Mouse (Mus musculus) megakaryocyte, embryonic 14.5 days (primary cell): ENCODE measurements around the gene Kpnb1.

Source experiments
- FLI1 ChIP-seq: IDR thresholded peaks from 2 replicates; pipeline ENCODE4 v1.6.1; 2012; ENCODE audit warnings: low read length, inconsistent platforms, mixed read lengths
- GATA1 ChIP-seq: IDR thresholded peaks from 3 replicates; pipeline ENCODE4 v1.6.1; 2012; ENCODE audit warnings: mixed read lengths, low read length, inconsistent platforms, borderline replicate concordance

GRCm38 (mm10) chr11:97226131-97226530 is 38.5 kb upstream of the Kpnb1 start:
- TF ChIP-seq GATA1 (no peak), FLI1 (no peak)
